Mouse (Mus musculus): ENCODE results near the gene C3.

GRCm38 (mm10) chr17:57209330-57209729 is 18.6 kb downstream of the C3 start:
- no peak for TF ChIP-seq ZC3H11A (IDR thresholded peaks at IDR 0.05; ENCODE audit: borderline replicate concordance, low read depth, low read length)
- no peak for TF ChIP-seq ZNF384 (IDR thresholded peaks at IDR 0.05; ENCODE audit: low read depth, low read length)
- TF ChIP-seq HCFC1 (IDR thresholded peaks at IDR 0.05; ENCODE audit: borderline replicate concordance, insufficient read depth, low read length) = no peak
- TF ChIP-seq MAFK (IDR thresholded peaks at IDR 0.05; ENCODE audit: insufficient read depth, low read depth, low read length) = no peak
- TF ChIP-seq CHD2 (IDR thresholded peaks at IDR 0.05; ENCODE audit: low read depth, low read length) = no peak
